Mouse (Mus musculus) cortical plate, adult 2 months (tissue): ENCODE data around the gene Tor4a. TPM values are rescaled to one million over a fixed set of nuclear protein-coding genes. Genes with fewer than 3 reads are reported as not detected.
A peak's percentile ranks its signal among the peaks of the same experiment; 100 is the strongest.

Experiments
- H3K27ac ChIP-seq: fragments of 200-500 bp; 2 replicates; pipeline ENCODE4 v1.5.1; 2012; ENCODE audit warnings: low read length, control low read depth, inconsistent platforms; ENCODE audit not compliant: insufficient read depth
- H3K4me1 ChIP-seq: fragments of 200-500 bp; 2 replicates; pipeline ENCODE4 v1.6.1; 2011; ENCODE audit warnings: low read length; ENCODE audit not compliant: control insufficient read depth, insufficient read depth
- H3K4me3 ChIP-seq: fragments of 200-500 bp; 2 replicates; pipeline ENCODE4 v1.5.1; 2011; ENCODE audit warnings: mild to moderate bottlenecking, low read length, control low read depth; ENCODE audit not compliant: insufficient read depth
- CTCF ChIP-seq: fragments of 200-500 bp; IDR thresholded peaks from 2 replicates; pipeline ENCODE4 v1.5.1; 2011; ENCODE audit warnings: mild to moderate bottlenecking, control low read depth, low read length; ENCODE audit not compliant: insufficient read depth; ENCODE audit errors: extremely low read depth
- POLR2A ChIP-seq: fragments of 200-500 bp; IDR thresholded peaks from 2 replicates; pipeline ENCODE4 v1.6.1; 2011; ENCODE audit warnings: mild to moderate bottlenecking, low read length, control low read depth; ENCODE audit not compliant: insufficient read depth; ENCODE audit errors: extremely low read depth
- polyA plus RNA-seq: library from polyadenylated mRNA; depleted of rRNA; stranded (reverse); fragments of >200 nt; gene quantifications from 2 replicates; pipeline ENCODE4 v1.2.3, GENCODE M21; 2012

Tor4a gene
- polyA plus RNA-seq, 1 experiment = 2.5 TPM

GRCm38 (mm10) chr2:25227406-25227805 is 30.7 kb upstream of the Tor4a start:
- peaks cover 4% of the 10 kb centered on the region; the same call in 1 of the 2 replicates for H3K4me1 ChIP-seq
- H3K4me3 ChIP-seq = no peak overlapping the region
- H3K27ac ChIP-seq = peak overlapping the region; percentile 71
- TF ChIP-seq POLR2A = no peak
- no peak for TF ChIP-seq CTCF

GRCm38 (mm10) chr2:25226864-25227263 is 30.2 kb upstream of the Tor4a start:
- H3K27ac ChIP-seq = peak overlapping the region; percentile 93
- H3K4me1 ChIP-seq = peaks cover 4% of the 10 kb centered on the region; the same call in 1 of the 2 replicates
- no peak overlapping the region for H3K4me3 ChIP-seq
- TF ChIP-seq POLR2A (no peak), CTCF (no peak)

DNA sequence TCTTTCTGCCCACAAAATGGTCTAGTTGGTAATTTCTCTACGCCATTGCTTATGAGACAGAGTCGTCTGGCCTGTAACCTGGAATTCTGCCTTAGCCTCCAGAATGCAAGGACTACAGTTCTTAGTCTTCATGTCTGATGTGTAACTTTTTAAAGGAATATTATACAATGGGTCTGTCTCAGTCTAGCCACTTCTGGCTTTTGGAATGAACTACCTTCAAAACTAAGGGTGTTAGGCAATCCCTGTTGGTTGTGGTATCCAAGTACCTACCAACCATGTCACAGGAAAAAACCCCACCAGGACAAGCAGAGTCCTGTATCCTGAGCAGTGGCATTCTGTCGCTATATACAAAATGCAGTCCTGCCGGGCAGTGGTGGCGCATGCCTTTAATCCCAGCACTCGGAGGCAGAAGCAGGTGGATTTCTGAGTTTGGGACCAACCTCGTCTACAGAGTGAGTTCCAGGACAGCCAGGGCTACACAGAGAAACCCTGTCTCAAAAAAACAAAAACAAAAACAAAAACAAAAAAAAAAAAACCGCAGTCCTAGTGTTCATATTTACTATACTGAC is 29.2 kb upstream of the Tor4a start:
- TF ChIP-seq CTCF (no peak), POLR2A (no peak)
- peaks cover 4% of the 10 kb centered on the region; the same call in 1 of the 2 replicates for H3K4me1 ChIP-seq
- no peak overlapping the region; the same call in 1 of the 2 replicates for H3K4me3 ChIP-seq
- peak overlapping the region; percentile 82 for H3K27ac ChIP-seq

DNA sequence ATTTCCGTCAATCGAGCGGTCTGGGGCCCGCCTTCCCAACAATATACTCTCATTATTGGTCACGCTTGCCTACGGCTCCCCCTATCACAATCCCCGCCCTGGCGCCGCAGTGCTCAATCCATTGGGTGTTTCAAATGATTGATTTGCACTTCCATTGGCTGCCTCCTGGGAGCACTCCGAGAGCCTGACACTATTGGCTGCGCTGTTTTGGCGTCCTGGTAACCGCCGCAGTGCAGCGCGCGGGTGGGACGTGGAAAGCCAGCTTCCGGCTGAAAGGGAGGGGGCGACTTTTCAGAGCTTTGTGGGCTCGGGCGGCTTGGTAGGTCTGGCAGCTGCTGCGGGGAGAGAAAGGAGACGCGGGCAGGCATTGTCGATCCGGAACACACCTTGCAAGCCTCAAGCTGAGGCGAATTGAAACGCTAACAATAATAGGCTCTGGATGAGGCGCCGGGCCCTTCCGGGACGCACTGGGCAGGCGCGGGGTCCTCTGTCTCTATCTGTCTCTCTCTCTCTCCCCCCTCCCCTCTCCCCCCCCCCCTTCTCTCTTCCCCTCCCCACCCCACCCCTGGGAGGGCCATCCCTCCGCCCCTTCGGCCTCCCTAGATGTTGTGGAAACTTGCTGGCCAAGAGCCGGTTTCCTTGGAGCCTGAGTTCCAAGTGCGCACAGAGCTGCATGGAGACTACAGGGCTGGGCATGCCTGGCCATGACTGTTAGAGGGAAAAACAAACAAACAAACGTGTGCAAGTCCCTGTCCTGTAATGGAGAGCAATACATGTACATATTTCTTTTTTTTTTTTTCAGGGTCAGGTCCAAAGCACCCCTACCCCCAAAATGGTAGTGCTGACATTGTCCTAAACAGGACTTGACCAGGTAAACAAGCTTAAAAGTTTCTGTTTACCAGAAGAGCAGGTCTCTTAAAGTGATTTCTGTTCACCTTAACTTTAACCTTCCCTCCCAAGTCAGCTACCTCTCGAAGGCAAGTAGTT is 28.4 kb upstream of the Tor4a start:
- peak; percentile 85 for TF ChIP-seq POLR2A
- TF ChIP-seq CTCF = no peak
- peaks cover 4% of the 10 kb centered on the region; the same call in 1 of the 2 replicates for H3K4me1 ChIP-seq
- H3K27ac ChIP-seq = peak overlapping the region; percentile 82
- H3K4me3 ChIP-seq = peak overlapping the region; percentile 56

- H3K4me1 ChIP-seq = peaks cover 4% of the 10 kb centered on the region; the same call in 1 of the 2 replicates
- H3K27ac ChIP-seq = peak within 1 kb of the TSS; percentile 82
- TF ChIP-seq POLR2A (peak; percentile 100), CTCF (no peak)
- H3K4me3 ChIP-seq = peak within 1 kb of the TSS; percentile 56
Observed at GRCm38 (mm10) chr2:25224492-25224765, 27.7 kb upstream of the Tor4a start, which contains the start of gene Tubb4b. Tubb4b (minus strand) TSS chr2:25224702.

DNA sequence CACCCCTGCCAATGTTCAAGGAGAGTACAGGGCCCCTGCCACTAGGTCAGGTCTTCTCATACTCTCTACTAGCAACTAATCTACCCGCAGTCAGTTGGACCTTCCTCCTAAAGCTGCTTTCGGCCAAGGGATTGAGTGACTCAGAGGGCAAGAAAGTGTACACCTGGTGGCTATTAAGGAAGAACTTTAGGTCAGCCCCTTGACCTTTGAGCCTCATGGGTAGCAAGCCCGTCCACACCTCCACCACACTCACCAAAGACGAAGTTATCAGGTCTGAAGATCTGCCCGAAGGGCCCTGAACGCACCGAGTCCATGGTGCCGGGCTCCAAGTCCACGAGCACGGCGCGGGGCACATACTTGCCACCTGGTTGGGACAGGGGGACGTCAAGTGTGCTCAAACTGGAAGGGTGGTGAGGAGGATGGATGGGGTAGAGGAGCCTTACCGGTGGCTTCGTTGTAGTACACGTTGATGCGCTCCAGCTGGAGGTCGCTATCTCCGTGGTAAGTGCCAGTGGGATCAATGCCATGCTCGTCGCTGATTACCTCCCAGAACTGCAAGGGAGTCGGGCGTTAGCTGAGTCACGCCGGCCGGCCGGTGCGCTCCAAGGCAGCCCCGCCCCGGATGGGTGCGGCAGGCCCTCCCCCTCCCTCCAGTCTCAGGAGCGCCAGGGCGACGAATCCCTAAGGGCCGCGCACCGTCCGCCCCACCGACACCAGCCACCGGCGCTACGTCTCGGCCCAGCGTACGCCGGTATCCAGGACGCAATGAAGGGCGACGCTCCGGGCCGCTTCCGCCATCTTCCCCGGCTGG is 27.2 kb upstream of the Tor4a start:
- H3K4me3 ChIP-seq = peak overlapping the region; percentile 56
- no peak for TF ChIP-seq CTCF
- peaks cover 4% of the 10 kb centered on the region; the same call in 1 of the 2 replicates for H3K4me1 ChIP-seq
- H3K27ac ChIP-seq = peak overlapping the region; percentile 82

DNA sequence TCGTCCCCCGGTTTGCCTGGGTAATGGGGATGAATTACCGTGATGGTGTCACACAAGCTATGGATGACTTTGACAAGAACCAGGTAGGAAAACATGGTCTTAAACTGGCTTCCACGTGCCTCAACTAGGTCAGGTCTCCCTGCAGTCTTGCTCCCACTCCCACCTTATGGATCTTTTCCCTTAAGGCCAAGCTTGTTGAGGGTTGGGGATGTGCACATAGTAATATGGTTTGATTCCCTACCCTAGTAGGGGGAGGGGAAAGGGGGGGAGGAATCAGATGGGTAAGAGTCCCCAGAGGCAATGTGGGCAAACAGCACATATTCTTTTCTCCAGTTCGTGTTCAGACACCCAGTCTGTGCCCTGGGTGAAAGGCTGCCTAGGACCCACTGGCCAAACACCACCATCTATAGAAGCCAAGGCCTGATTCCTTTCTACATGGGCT is 24.7 kb upstream of the Tor4a start:
- Histone ChIP-seq H3K27ac (no peak overlapping the region), H3K4me3 (no peak overlapping the region), H3K4me1 (peaks cover 4% of the 10 kb centered on the region; the same call in 1 of the 2 replicates)
- TF ChIP-seq CTCF (no peak), POLR2A (no peak; the same call in 1 of the 2 replicates)

GRCm38 (mm10) chr2:25218445-25218844 is 21.8 kb upstream of the Tor4a start, which contains the start of gene Fam166a:
Fam166a (plus strand) TSS chr2:25218745.
- no peak for TF ChIP-seq POLR2A
- no peak for TF ChIP-seq CTCF
- Histone ChIP-seq H3K4me3 (no peak within 1 kb of the TSS), H3K27ac (no peak within 1 kb of the TSS), H3K4me1 (0 out of 2 replicates have a peak, but pooled peaks cover 1% of the 10 kb centered on the region)

GRCm38 (mm10) chr2:25217666-25218065 is 21.0 kb upstream of the Tor4a start:
- TF ChIP-seq POLR2A (no peak), CTCF (no peak)
- no peaks in the 10 kb centered on the region for H3K4me1 ChIP-seq
- H3K4me3 ChIP-seq = no peak overlapping the region
- no peak overlapping the region for H3K27ac ChIP-seq
